Mouse (Mus musculus): Measurements from ENCODE around the gene Ccn5.

The Ccn5 gene

DNA sequence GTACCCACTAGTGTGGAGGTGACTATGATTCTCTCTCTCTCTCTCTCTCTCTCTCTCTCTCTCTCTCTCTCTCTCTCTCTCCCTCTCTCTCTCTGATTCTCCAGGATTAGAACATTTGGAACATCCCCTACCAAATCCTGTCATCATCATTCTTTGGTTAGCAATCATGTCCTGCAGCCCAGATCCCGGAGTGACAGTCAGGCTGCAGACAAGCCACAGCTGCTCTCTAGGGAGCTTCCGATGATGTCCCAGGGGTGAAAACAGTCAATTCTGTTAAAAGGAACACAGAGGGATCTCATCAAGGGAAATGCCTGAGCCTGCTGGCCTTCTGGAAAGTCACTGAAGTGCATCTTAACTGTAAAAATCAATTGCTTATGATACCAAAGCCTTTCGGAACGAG lies 21.4 kb downstream of the Ccn5 start:
- DNase-seq (ENCODE audit: low spot score in 2 of 2), result no peak

- DNase-seq (ENCODE audit: low spot score in 2 of 2), result no peak
These were observed 32.8 kb downstream of the Ccn5 start, which contains the start of gene Kcnk15 for GRCm38 (mm10) chr2:163853461-163853901. Gene Kcnk15, plus strand, starts transcription at chr2:163853651.

DNA sequence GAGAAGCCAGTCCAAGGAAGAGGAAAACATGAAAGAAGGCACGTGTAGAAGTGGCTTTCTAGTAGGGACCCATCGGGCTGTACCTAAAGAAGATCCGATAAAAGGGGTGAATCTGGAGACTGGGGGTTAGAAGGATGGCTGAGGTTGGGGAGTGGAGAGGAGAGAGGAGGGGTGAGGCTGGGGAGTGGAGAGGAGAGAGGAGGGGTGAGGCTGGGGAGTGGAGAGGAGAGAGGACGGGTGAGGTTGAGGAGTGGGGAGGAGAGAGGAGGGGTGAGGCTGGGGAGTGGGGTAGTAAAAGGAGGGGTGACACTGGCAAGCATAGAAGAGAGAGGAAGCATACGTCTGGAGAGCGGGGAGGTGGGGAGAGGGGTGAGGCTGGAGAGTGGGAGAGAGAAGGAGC lies 36.6 kb downstream of the Ccn5 start:
- DNase-seq (ENCODE audit: low spot score in 2 of 2), result no peak

GRCm38 (mm10) chr2:163858254-163858947 lies 37.7 kb downstream of the Ccn5 start:
- peak in 1 of 2 experiments; percentile 43 for DNase-seq (ENCODE audit: low spot score in 2 of 2)

- no peak for DNase-seq (ENCODE audit: low spot score in 2 of 2)
These were observed 44.6 kb downstream of the Ccn5 start for GRCm38 (mm10) chr2:163865311-163865710.

- no peak for DNase-seq (ENCODE audit: low spot score in 2 of 2)
These were observed 45.4 kb downstream of the Ccn5 start for GRCm38 (mm10) chr2:163866061-163866460.

GRCm38 (mm10) chr2:163869783-163870182 lies 49.1 kb downstream of the Ccn5 start:
- no peak for DNase-seq (ENCODE audit: low spot score in 2 of 2)

DNA sequence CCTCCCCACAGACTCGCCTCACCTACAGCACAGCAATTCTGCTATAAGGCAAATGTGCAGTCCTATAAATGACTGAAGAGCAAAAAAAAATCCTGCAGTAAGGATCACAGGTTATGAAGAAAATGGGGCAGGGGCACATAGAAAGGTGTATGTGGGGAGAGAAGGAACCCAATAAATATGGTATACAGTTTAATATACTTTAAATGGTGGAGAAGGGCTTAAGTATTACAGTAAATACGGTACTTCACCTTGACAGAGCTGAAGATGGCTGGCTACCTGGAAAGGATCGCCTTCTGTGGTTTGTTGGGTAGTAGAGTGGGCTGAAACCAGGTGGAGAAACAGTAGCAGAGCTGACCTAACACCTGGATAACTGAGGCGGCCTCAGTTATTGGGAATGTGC lies 50.6 kb downstream of the Ccn5 start:
- DNase-seq (ENCODE audit: low spot score in 2 of 2), result no peak

DNA sequence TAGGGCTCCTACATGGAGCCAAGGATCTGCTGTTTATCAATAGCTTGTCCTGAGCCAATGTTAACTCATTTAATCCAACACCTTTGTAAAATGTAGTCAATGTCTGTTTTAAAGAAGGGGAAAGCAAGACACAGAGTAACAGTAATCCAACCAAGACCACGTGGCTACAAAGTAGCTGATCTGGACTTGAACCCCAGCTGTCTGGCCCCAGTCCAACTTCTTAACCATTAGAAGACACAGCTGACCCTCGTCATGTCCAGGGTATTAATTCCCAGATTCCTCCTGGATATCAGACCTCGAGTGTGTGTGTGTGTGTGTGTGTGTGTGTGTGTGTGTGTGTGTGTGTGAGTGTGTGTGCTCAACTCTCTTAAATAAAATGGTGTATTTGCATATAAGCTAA lies 51.2 kb downstream of the Ccn5 start:
- no peak for DNase-seq (ENCODE audit: low spot score in 2 of 2)

GRCm38 (mm10) chr2:163874877-163875276 lies 54.2 kb downstream of the Ccn5 start:
- DNase-seq (ENCODE audit: low spot score in 2 of 2), result no peak

DNA sequence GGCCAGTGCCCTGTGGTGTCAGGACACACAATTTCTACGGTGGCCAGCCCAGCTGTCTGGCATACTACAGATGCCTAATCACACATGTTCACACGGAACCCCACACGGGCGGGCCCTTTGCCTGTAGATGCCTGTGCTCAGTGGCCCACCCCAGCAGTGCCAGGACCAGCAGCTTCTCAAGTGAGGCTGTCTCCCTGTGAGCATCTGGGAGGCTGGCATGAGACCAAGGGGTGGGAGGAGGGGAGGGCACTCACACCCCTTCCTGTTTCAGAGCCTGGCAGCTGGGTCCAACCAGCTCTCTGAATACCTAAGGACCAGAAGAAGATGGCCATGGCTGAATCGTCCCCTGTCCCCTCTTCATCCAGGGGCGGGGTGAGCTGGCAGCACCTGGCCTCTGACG lies 54.8 kb downstream of the Ccn5 start:
- no peak for DNase-seq (ENCODE audit: low spot score in 2 of 2)

GRCm38 (mm10) chr2:163876830-163877498 lies 56.3 kb downstream of the Ccn5 start:
- no peak for DNase-seq (ENCODE audit: low spot score in 2 of 2)

DNA sequence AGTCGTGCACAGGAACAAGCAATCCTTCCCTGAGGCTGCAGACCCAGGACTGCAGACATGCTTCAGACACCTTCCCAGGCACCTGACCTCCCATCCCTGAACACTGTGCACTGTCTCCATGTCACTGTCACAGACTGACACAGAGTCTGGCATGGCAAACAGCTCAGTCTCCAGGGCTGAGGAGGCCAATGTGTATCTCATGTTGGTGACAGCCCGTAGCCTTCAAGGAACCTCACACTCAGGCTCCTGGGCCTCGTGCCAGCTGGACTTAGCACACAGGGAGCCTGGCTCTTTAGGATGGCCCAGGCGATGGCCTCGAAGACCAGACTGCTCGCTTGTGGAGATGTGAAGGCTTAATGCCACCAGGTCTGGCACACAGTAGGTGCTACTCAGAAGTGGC lies 60.2 kb downstream of the Ccn5 start:
- DNase-seq (ENCODE audit: low spot score in 2 of 2), result no peak
